Mouse (Mus musculus): ENCODE data around the gene Grik5.

The Grik5 gene

GRCm38 (mm10) chr7:25071979-25072715 lies at the start of gene Grik5, which contains the start of gene Zfp574:
Grik5 (minus strand) TSS chr7:25072346.
Zfp574 (plus strand) TSS chr7:25072567.
- no peak for DNase-seq

- DNase-seq = no peak
Measured at GRCm38 (mm10) chr7:25121240-25121786, 49.2 kb upstream of the Grik5 start.

DNA sequence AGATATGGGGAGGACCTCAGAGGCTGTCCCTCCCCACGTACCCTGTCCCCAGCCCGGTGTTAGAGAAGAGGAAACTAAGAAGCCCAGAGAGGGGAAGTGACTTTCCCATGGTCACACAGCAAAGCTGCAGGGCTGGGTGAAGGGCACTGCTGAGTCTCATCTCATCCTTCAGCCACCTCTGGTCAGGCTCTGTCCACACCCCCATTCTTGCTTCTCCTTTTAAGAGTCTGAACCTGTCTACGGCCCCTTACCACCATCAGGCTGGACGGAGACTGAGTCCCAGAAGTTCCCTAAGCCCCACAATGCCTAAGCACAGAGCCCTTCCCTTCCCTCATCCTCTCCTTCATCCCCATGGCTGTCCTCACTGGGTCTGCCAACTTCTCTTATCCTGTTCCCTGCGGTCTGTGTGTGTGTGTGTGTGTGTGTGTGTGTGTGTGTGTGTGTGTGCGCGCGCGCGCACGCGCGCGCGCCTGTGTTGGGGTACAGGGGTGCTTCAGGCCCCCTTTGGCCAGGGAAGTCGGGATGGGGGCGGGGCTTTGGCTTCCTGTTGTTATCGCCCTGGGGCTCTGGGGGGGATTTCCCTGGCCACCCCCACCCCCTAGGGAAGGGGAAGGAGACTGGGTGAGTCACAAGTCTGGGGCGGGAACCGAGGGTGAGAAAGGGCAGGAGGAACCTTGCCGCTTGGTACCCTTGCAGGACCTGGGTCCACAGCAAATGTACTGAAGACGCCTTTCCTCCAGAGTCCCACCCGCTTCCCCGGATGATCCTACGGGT lies 48.1 kb upstream of the Grik5 start:
- DNase-seq = no peak

GRCm38 (mm10) chr7:25112956-25113603 lies 40.9 kb upstream of the Grik5 start:
- no peak for DNase-seq

GRCm38 (mm10) chr7:25112178-25112955 lies 40.2 kb upstream of the Grik5 start:
- DNase-seq = no peak

- no peak for DNase-seq
Measured at GRCm38 (mm10) chr7:25110336-25110735, 38.2 kb upstream of the Grik5 start.

DNA sequence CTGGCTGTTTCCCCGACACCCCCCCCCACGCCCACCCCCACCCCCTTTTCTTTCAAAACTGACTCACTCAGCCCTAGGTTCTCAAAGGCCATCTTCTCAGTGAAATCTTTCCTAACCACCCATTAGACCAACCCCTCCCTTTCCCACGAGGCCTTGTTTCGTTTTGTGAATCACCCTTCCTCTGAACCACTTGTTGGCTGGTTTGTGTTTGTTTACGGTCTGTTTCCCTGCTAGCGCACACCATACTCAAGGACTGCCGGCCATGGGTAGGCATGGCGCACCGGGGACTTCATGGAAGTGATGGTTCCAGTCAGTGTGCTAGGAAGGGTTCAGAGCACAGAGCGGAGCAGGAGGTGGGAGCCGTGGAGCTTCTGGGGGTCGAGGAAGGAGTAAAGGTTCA lies 37.2 kb upstream of the Grik5 start:
- no peak for DNase-seq

GRCm38 (mm10) chr7:25106790-25107502 lies 34.8 kb upstream of the Grik5 start:
- DNase-seq = no peak

- DNase-seq = peak; percentile 87
Measured at GRCm38 (mm10) chr7:25105411-25106160, 33.4 kb upstream of the Grik5 start.

DNA sequence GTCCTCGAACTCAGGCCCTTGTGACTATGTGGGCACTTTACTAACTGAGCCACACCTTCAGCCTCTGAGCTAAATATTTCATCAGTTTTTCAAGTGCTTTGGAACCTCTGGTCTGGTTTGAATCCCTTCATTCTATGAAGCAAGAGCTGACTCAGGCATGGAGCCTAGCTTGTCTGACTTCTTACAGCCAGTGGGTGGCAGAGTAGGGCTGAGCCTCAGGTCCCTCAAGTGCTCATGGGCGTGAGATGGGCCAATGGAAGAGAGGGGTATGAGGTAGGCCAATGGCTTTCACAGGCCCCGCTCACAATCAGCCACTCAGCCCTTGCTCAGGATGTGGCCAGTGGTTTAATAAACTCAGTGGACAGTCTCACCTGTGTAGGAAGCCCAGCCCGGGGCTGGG lies 27.4 kb upstream of the Grik5 start:
- no peak for DNase-seq

GRCm38 (mm10) chr7:25098169-25098568 lies 26.0 kb upstream of the Grik5 start:
- no peak for DNase-seq

GRCm38 (mm10) chr7:25089875-25090274 lies 17.7 kb upstream of the Grik5 start:
- no peak for DNase-seq

GRCm38 (mm10) chr7:25088968-25089367 lies 16.8 kb upstream of the Grik5 start:
- DNase-seq = no peak

DNA sequence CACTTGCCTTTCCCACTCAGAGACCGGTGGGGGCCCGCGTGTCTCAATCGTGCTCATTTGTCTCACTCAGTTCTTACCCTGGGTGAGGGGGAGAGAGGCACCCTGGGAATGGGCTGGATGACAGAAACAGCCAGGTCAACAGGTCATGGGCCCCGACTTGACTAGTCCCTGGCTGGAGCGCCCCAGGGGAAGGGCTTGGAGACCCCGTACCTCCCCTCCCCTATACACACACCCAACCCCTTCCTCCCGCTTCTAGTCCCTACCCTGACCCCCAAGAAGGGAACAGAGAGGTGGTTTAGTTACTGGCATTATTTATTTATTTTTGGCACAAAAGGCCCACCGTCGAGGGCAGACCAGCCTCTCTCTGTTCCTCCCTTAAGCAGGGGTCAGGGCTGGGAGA lies 16.4 kb upstream of the Grik5 start:
- no peak for DNase-seq

GRCm38 (mm10) chr7:25087972-25088371 lies 15.8 kb upstream of the Grik5 start:
- no peak for DNase-seq

DNA sequence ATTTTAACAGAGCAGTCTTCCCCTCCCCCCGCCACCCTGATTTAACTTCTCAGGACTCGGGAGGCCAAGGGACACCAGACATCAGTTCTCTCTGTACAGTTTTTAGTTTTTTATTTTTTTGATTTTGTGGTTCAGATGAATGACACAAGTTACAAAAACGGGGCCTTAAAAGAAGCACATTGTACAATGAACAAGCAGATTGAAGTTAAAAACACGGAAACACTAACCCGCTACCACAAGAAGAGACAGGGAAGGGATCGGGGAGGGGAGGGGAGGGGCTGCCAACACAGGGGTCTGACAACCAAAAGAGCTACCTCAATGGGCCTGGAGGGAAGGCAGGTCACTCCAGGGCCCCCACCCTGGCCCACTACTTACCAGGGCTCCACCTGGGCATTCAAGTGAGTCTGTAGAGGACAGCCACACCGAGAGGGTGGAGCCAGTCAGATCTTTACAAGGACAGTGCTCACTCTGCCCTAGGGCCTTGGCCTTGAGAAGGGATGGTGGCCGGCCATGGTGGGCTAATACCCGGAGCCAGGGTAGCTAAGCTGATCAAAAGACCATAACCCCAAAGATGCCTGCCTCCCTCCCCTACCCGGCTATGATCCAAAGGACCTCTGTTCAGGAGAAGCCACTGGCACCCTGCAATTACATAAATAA lies 15.2 kb upstream of the Grik5 start:
- no peak for DNase-seq

DNA sequence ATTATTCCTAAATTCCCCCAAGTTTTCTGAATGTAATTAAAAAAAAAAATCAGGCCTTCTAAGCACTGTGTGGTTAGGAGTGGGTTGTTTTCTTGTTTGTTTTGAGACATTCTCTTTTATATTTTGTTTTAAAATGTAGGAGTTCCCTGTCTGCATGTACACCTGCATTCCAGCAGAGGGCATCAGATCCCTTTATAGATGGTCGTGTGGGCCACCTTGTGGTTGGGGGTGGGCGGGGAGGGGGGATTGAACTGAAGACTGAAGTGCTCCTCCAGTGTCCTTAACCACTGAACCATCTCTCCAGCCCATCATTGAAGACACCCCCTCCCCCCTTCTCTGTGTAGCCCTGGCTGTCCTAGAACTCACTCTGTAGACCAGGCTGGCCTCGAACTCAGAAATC lies 14.5 kb upstream of the Grik5 start:
- DNase-seq = no peak

DNA sequence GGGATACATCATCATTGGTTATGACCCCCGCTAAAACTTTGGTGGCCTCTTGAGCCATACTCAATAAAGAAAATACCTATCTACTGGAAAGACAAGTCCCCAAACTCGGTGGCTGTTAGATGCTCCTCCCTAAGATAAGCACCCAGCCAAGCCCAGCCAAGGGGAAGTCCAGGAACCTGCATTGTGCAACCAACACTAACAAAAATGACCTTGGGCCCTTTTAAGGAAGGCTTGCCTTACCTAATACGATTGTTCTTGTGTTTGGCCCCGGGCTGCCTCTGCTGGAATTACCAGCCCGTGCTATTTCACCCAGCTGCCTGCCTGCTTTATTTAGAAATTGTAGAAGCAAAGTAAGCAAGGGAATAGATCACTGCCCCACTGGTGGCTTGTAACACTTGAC lies 12.5 kb upstream of the Grik5 start:
- no peak for DNase-seq

DNA sequence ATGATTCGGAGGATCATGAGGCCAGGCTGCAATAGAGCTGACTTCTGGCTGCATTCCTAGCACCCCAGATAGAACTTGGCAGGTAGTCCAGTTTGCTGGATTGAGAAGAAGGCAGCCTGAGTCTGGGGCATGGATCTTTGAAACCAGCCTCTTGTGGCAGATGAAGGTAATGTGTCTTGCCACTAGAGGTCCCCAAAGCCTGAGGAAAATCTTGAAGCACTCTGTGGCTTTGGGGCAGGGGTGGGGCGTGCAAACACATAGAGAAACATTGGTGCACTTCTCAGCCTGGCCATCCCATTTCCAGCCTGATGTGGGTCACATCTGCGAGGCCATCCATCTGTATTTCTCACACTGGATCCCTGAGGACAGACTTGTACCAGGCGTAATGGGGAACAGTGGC lies 10.4 kb upstream of the Grik5 start:
- no peak for DNase-seq

DNA sequence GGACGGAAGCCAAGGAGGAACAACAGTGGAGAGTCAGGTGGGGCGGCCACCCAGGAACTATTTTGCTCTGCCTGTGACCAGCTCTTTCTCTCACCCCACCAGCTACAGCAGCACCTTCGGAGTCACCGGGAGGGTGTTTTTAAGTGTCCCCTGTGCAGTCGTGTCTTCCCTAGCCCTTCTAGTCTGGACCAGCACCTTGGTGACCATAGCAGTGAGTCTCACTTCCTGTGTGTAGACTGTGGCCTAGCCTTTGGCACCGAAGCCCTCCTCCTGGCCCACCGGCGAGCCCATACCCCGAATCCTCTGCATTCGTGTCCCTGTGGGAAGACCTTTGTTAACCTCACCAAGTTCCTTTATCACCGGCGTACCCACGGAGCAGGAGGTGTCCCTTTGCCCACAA lies 8.3 kb upstream of the Grik5 start:
- DNase-seq = no peak
